Mouse (Mus musculus): Measurements from ENCODE around the gene Gm49486.

Gene Gm49486

GRCm38 (mm10) chr15:79270317-79271123, 41.3 kb downstream of the Gm49486 start:
- Histone ChIP-seq H3K36me3 (ENCODE audit: insufficient read depth, low read length) (no peaks in the 10 kb centered on the region), H3K4me1 (replicated peaks; ENCODE audit: low read depth, low read length) (peaks cover 27% of the 10 kb centered on the region), H3K9me3 (ENCODE audit: low read length) (no peaks in the 10 kb centered on the region), H3K27me3 (ENCODE audit: insufficient read depth, low read length) (peaks cover 58% of the 10 kb centered on the region), H3K4me3 (replicated peaks; ENCODE audit: low read length) (peak overlapping the region; percentile 68)
- no peak for TF ChIP-seq NANOG (IDR thresholded peaks at IDR 0.05; ENCODE audit: borderline replicate concordance, low read length)
- no peak for TF ChIP-seq POU5F1 (IDR thresholded peaks at IDR 0.05; ENCODE audit: borderline replicate concordance, low read length)
- TF ChIP-seq CTCF (conservative IDR thresholded peaks at IDR 0.05; ENCODE audit: low read length): no peak

- Histone ChIP-seq H3K27me3 (ENCODE audit: insufficient read depth, low read length) (peaks cover 53% of the 10 kb centered on the region), H3K9me3 (ENCODE audit: low read length) (no peaks in the 10 kb centered on the region), H3K4me3 (replicated peaks; ENCODE audit: low read length) (peak overlapping the region; percentile 68), H3K4me1 (replicated peaks; ENCODE audit: low read depth, low read length) (peaks cover 27% of the 10 kb centered on the region), H3K36me3 (ENCODE audit: insufficient read depth, low read length) (no peaks in the 10 kb centered on the region)
- TF ChIP-seq CTCF (conservative IDR thresholded peaks at IDR 0.05; ENCODE audit: low read length): peak; percentile 81
- no peak for TF ChIP-seq NANOG (IDR thresholded peaks at IDR 0.05; ENCODE audit: borderline replicate concordance, low read length)
Observed at GRCm38 (mm10) chr15:79271124-79271746, 42.0 kb downstream of the Gm49486 start.

GRCm38 (mm10) chr15:79273020-79273419, 43.8 kb downstream of the Gm49486 start:
- TF ChIP-seq POU5F1 (IDR thresholded peaks at IDR 0.05; ENCODE audit: borderline replicate concordance, low read length): no peak
- TF ChIP-seq NANOG (IDR thresholded peaks at IDR 0.05; ENCODE audit: borderline replicate concordance, low read length): no peak
- no peak for TF ChIP-seq CTCF (conservative IDR thresholded peaks at IDR 0.05; ENCODE audit: low read length)
- Histone ChIP-seq H3K4me1 (replicated peaks; ENCODE audit: low read depth, low read length) (peaks cover 27% of the 10 kb centered on the region), H3K27me3 (ENCODE audit: insufficient read depth, low read length) (peaks cover 37% of the 10 kb centered on the region), H3K9me3 (ENCODE audit: low read length) (no peaks in the 10 kb centered on the region), H3K36me3 (ENCODE audit: insufficient read depth, low read length) (no peaks in the 10 kb centered on the region), H3K4me3 (replicated peaks; ENCODE audit: low read length) (no peak overlapping the region)

- H3K27me3 ChIP-seq (ENCODE audit: insufficient read depth, low read length): peaks cover 12% of the 10 kb centered on the region
- TF ChIP-seq POU5F1 (IDR thresholded peaks at IDR 0.05; ENCODE audit: borderline replicate concordance, low read length) (no peak), NANOG (IDR thresholded peaks at IDR 0.05; ENCODE audit: borderline replicate concordance, low read length) (no peak), CTCF (conservative IDR thresholded peaks at IDR 0.05; ENCODE audit: low read length) (no peak)
- H3K36me3 ChIP-seq (ENCODE audit: insufficient read depth, low read length): no peaks in the 10 kb centered on the region
- no peak overlapping the region for H3K4me3 ChIP-seq (replicated peaks; ENCODE audit: low read length)
- H3K9me3 ChIP-seq (ENCODE audit: low read length): no peaks in the 10 kb centered on the region
- H3K4me1 ChIP-seq (replicated peaks; ENCODE audit: low read depth, low read length): peaks cover 23% of the 10 kb centered on the region
Observed at GRCm38 (mm10) chr15:79277728-79278127, 48.5 kb downstream of the Gm49486 start.

- peaks cover 37% of the 10 kb centered on the region for H3K4me1 ChIP-seq (replicated peaks; ENCODE audit: low read depth, low read length)
- H3K4me3 ChIP-seq (replicated peaks; ENCODE audit: low read length): no peak overlapping the region
- H3K9me3 ChIP-seq (ENCODE audit: low read length): no peaks in the 10 kb centered on the region
- H3K27me3 ChIP-seq (ENCODE audit: insufficient read depth, low read length): no peaks in the 10 kb centered on the region
- H3K36me3 ChIP-seq (ENCODE audit: insufficient read depth, low read length): no peaks in the 10 kb centered on the region
- TF ChIP-seq CTCF (conservative IDR thresholded peaks at IDR 0.05; ENCODE audit: low read length) (peak; percentile 93), POU5F1 (IDR thresholded peaks at IDR 0.05; ENCODE audit: borderline replicate concordance, low read length) (no peak), NANOG (IDR thresholded peaks at IDR 0.05; ENCODE audit: borderline replicate concordance, low read length) (no peak)
Observed at GRCm38 (mm10) chr15:79280209-79280608, 51.0 kb downstream of the Gm49486 start.

- peaks cover 3% of the 10 kb centered on the region for H3K36me3 ChIP-seq (ENCODE audit: insufficient read depth, low read length)
- H3K27me3 ChIP-seq (ENCODE audit: insufficient read depth, low read length): no peaks in the 10 kb centered on the region
- H3K4me1 ChIP-seq (replicated peaks; ENCODE audit: low read depth, low read length): peaks cover 43% of the 10 kb centered on the region
- no peaks in the 10 kb centered on the region for H3K9me3 ChIP-seq (ENCODE audit: low read length)
- no peak overlapping the region for H3K4me3 ChIP-seq (replicated peaks; ENCODE audit: low read length)
- no peak for TF ChIP-seq CTCF (conservative IDR thresholded peaks at IDR 0.05; ENCODE audit: low read length)
- TF ChIP-seq NANOG (IDR thresholded peaks at IDR 0.05; ENCODE audit: borderline replicate concordance, low read length): no peak
- no peak for TF ChIP-seq POU5F1 (IDR thresholded peaks at IDR 0.05; ENCODE audit: borderline replicate concordance, low read length)
Observed at GRCm38 (mm10) chr15:79280850-79281249, 51.7 kb downstream of the Gm49486 start.

GRCm38 (mm10) chr15:79281389-79281788, 52.2 kb downstream of the Gm49486 start:
- Histone ChIP-seq H3K4me3 (replicated peaks; ENCODE audit: low read length) (0 out of 2 replicates have a peak overlapping the region, but pooled peaks have one; percentile 39), H3K27me3 (ENCODE audit: insufficient read depth, low read length) (no peaks in the 10 kb centered on the region), H3K36me3 (ENCODE audit: insufficient read depth, low read length) (peaks cover 9% of the 10 kb centered on the region), H3K9me3 (ENCODE audit: low read length) (no peaks in the 10 kb centered on the region), H3K4me1 (replicated peaks; ENCODE audit: low read depth, low read length) (peaks cover 47% of the 10 kb centered on the region)
- no peak for TF ChIP-seq POU5F1 (IDR thresholded peaks at IDR 0.05; ENCODE audit: borderline replicate concordance, low read length)
- no peak for TF ChIP-seq CTCF (conservative IDR thresholded peaks at IDR 0.05; ENCODE audit: low read length)
- no peak for TF ChIP-seq NANOG (IDR thresholded peaks at IDR 0.05; ENCODE audit: borderline replicate concordance, low read length)

GRCm38 (mm10) chr15:79282434-79282833, 53.2 kb downstream of the Gm49486 start:
- Histone ChIP-seq H3K4me3 (replicated peaks; ENCODE audit: low read length) (no peak overlapping the region), H3K4me1 (replicated peaks; ENCODE audit: low read depth, low read length) (peaks cover 47% of the 10 kb centered on the region), H3K27me3 (ENCODE audit: insufficient read depth, low read length) (no peaks in the 10 kb centered on the region), H3K36me3 (ENCODE audit: insufficient read depth, low read length) (peaks cover 19% of the 10 kb centered on the region), H3K9me3 (ENCODE audit: low read length) (no peaks in the 10 kb centered on the region)
- no peak for TF ChIP-seq CTCF (conservative IDR thresholded peaks at IDR 0.05; ENCODE audit: low read length)
- no peak for TF ChIP-seq POU5F1 (IDR thresholded peaks at IDR 0.05; ENCODE audit: borderline replicate concordance, low read length)
- TF ChIP-seq NANOG (IDR thresholded peaks at IDR 0.05; ENCODE audit: borderline replicate concordance, low read length): no peak

All from E14TG2a.4 (cell line).